Mouse (Mus musculus): ENCODE measurements around the gene Tex26.

DNA sequence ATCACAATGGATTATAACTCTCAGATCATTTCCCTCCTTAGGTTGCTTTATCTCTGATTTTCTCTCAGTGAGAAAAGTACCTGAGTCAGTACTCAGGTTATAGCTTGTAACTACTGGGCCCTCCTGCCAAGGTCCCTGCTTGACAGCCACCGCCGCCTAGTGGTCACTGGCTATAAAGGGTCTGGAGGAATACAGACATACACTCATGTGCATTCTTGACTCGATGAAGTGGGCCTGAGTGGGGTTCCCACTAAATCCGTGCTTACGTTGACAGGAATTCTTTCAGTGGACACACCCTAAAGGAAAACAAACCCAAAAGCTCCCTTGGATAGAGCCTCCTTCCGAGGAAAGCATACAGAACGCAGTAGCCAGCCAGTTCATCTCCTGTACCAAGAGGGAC is 17.1 kb downstream of the Tex26 start:
- peak; percentile 83 for TF ChIP-seq CTCF (conservative IDR thresholded peaks at IDR 0.05; ENCODE audit: low read length)
- TF ChIP-seq NANOG (IDR thresholded peaks at IDR 0.05; ENCODE audit: borderline replicate concordance, low read length) = no peak

Data from E14TG2a.4 (cell line).